18 mouse cellular contexts compared by ENCODE assay signal in the genomic region with DNA sequence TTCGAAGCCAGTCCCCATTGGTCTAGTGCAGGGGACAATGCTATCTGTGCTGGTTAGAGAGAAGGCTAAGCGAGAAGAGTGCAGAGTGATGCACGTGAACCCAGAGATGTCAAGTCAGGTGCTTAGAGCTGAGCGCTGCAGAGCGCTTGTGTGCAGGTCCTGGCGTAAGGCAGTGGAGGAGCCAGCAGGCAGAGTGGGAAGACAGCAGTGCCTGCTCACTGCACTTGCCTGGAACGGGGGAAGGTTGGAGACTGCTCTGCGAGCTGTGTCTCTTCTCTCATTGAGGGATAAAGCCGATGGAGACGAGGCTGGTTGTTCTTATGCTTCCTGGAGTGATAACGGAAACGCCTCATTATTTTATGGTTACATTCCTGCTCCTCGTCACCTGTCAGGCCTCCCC. TPM values are rescaled to one million over a fixed set of nuclear protein-coding genes. Genes with fewer than 3 reads are reported as not detected.
"Had no signal": no experiment of that assay in that cellular context is flagged by ENCODE, and none has a peak within 500 bp of the region (broad histone marks: within the 10 kb centered on the region; RNA-seq: fewer than 3 reads in every experiment).

No protein-coding gene starts in this region.

- DNase-seq: kidney, adult 11 months; kidney, adult 9 months; kidney, postnatal 36 days; left cerebral cortex, postnatal 4 days; lung, adult 18-20 months; midbrain, embryonic 14.5 days; right cerebral cortex, postnatal 4 days; spleen, adult 18-20 months; thymus, postnatal 4 days had no signal

- H3K27ac ChIP-seq: kidney, postnatal 0 days; limb, embryonic 13.5 days; liver, embryonic 14.5 days; neural tube, embryonic 15.5 days had no signal

- H3K4me3 ChIP-seq: limb, embryonic 13.5 days; myocyte; neural tube, embryonic 15.5 days had no signal

RNA-seq across cellular contexts. Expression of gene Gm44503, which starts 56.1 kb away (rescaled TPM):
- total RNA-seq: left cerebral cortex, adult 18-20 months; left cerebral cortex, postnatal 10 days; liver, adult 2 months; megakaryocyte-erythroid progenitor cell, adult 5-6 weeks had no signal
